Mouse (Mus musculus): ENCODE measurements around the gene Tmem50a. TPM values are rescaled to one million over a fixed set of nuclear protein-coding genes. Genes with fewer than 3 reads are reported as not detected.

The Tmem50a gene
- polyA plus RNA-seq, 1 experiment from 2014 or later: 152 TPM

GRCm38 (mm10) chr4:134871950-134872349 lies 42.9 kb downstream of the Tmem50a start:
- no peak overlapping the region for H3K9ac ChIP-seq (ENCODE audit: low read length)
- no peak overlapping the region for H3K4me3 ChIP-seq (ENCODE audit: low read depth, low read length)
- no peaks in the 10 kb centered on the region for H3K9me3 ChIP-seq (ENCODE audit: control insufficient read depth, low read length)
- WGBS: 32% methylated on average over 2 of the region's 2 CpGs
- H3K27me3 ChIP-seq (replicated peaks; ENCODE audit: control insufficient read depth, insufficient read depth, low read length): peaks cover 17% of the 10 kb centered on the region
- H3K36me3 ChIP-seq (ENCODE audit: control insufficient read depth, insufficient read depth, low read length): no peaks in the 10 kb centered on the region
- H3K4me1 ChIP-seq (replicated peaks; ENCODE audit: control insufficient read depth, insufficient read depth, low read length): peaks cover 8% of the 10 kb centered on the region; the same call in 1 of the 2 replicates
- ATAC-seq (replicated peaks; ENCODE audit: low FRiP score, low TSS enrichment, low read depth): no peak
- H3K4me2 ChIP-seq (ENCODE audit: low read length): no peak overlapping the region
- DNase-seq (ENCODE audit: low spot score): no peak
- no peak overlapping the region for H3K27ac ChIP-seq (ENCODE audit: low read depth)

GRCm38 (mm10) chr4:134871477-134871876 lies 43.3 kb downstream of the Tmem50a start:
- ATAC-seq (replicated peaks; ENCODE audit: low FRiP score, low TSS enrichment, low read depth) (no peak), DNase-seq (ENCODE audit: low spot score) (no peak)
- H3K4me3 ChIP-seq (ENCODE audit: low read depth, low read length): no peak overlapping the region
- no peaks in the 10 kb centered on the region for H3K36me3 ChIP-seq (ENCODE audit: control insufficient read depth, insufficient read depth, low read length)
- no peak overlapping the region for H3K27ac ChIP-seq (ENCODE audit: low read depth)
- 21% methylated on average over 4 of the region's 4 CpGs for WGBS
- H3K4me1 ChIP-seq (replicated peaks; ENCODE audit: control insufficient read depth, insufficient read depth, low read length): peaks cover 8% of the 10 kb centered on the region; the same call in 1 of the 2 replicates
- no peaks in the 10 kb centered on the region for H3K9me3 ChIP-seq (ENCODE audit: control insufficient read depth, low read length)
- H3K27me3 ChIP-seq (replicated peaks; ENCODE audit: control insufficient read depth, insufficient read depth, low read length): peaks cover 17% of the 10 kb centered on the region
- no peak overlapping the region for H3K9ac ChIP-seq (ENCODE audit: low read length)
- no peak overlapping the region for H3K4me2 ChIP-seq (ENCODE audit: low read length)

GRCm38 (mm10) chr4:134869815-134870375 lies 44.9 kb downstream of the Tmem50a start:
- peak overlapping the region; percentile 34 for H3K4me2 ChIP-seq (ENCODE audit: low read length)
- no peak overlapping the region for H3K4me3 ChIP-seq (ENCODE audit: low read depth, low read length)
- DNase-seq (ENCODE audit: low spot score): no peak
- no peak for ATAC-seq (replicated peaks; ENCODE audit: low FRiP score, low TSS enrichment, low read depth)
- no peak overlapping the region for H3K27ac ChIP-seq (ENCODE audit: low read depth)
- WGBS: 47% methylated on average over 7 of the region's 7 CpGs
- no peaks in the 10 kb centered on the region for H3K9me3 ChIP-seq (ENCODE audit: control insufficient read depth, low read length)
- peaks cover 17% of the 10 kb centered on the region for H3K27me3 ChIP-seq (replicated peaks; ENCODE audit: control insufficient read depth, insufficient read depth, low read length)
- no peaks in the 10 kb centered on the region for H3K36me3 ChIP-seq (ENCODE audit: control insufficient read depth, insufficient read depth, low read length)
- H3K4me1 ChIP-seq (replicated peaks; ENCODE audit: control insufficient read depth, insufficient read depth, low read length): peaks cover 8% of the 10 kb centered on the region; the same call in 1 of the 2 replicates
- no peak overlapping the region; the same call in 1 of the 2 replicates for H3K9ac ChIP-seq (ENCODE audit: low read length)

- DNase-seq (ENCODE audit: low spot score) (no peak), ATAC-seq (replicated peaks; ENCODE audit: low FRiP score, low TSS enrichment, low read depth) (no peak)
- 10% methylated on average over 16 of the region's 16 CpGs for WGBS
- Histone ChIP-seq H3K27ac (ENCODE audit: low read depth) (no peak overlapping the region), H3K4me2 (ENCODE audit: low read length) (peak overlapping the region; percentile 34), H3K9ac (ENCODE audit: low read length) (no peak overlapping the region), H3K9me3 (ENCODE audit: control insufficient read depth, low read length) (no peaks in the 10 kb centered on the region), H3K27me3 (replicated peaks; ENCODE audit: control insufficient read depth, insufficient read depth, low read length) (peaks cover 17% of the 10 kb centered on the region), H3K4me1 (replicated peaks; ENCODE audit: control insufficient read depth, insufficient read depth, low read length) (peaks cover 8% of the 10 kb centered on the region; the same call in 1 of the 2 replicates), H3K4me3 (ENCODE audit: low read depth, low read length) (no peak overlapping the region), H3K36me3 (ENCODE audit: control insufficient read depth, insufficient read depth, low read length) (no peaks in the 10 kb centered on the region)
Measured at GRCm38 (mm10) chr4:134869068-134869730, 45.6 kb downstream of the Tmem50a start.

- 31% methylated on average over 8 of the region's 9 CpGs for WGBS
- Histone ChIP-seq H3K36me3 (ENCODE audit: control insufficient read depth, insufficient read depth, low read length) (no peaks in the 10 kb centered on the region), H3K27ac (ENCODE audit: low read depth) (no peak overlapping the region), H3K27me3 (replicated peaks; ENCODE audit: control insufficient read depth, insufficient read depth, low read length) (peaks cover 17% of the 10 kb centered on the region), H3K9me3 (ENCODE audit: control insufficient read depth, low read length) (no peaks in the 10 kb centered on the region), H3K4me3 (ENCODE audit: low read depth, low read length) (no peak overlapping the region), H3K9ac (ENCODE audit: low read length) (no peak overlapping the region), H3K4me2 (ENCODE audit: low read length) (no peak overlapping the region), H3K4me1 (replicated peaks; ENCODE audit: control insufficient read depth, insufficient read depth, low read length) (peaks cover 8% of the 10 kb centered on the region; the same call in 1 of the 2 replicates)
- ATAC-seq (replicated peaks; ENCODE audit: low FRiP score, low TSS enrichment, low read depth): no peak
- no peak for DNase-seq (ENCODE audit: low spot score)
Measured at GRCm38 (mm10) chr4:134868490-134868889, 46.3 kb downstream of the Tmem50a start.

GRCm38 (mm10) chr4:134868065-134868464 lies 46.8 kb downstream of the Tmem50a start:
- DNase-seq (ENCODE audit: low spot score) (no peak), ATAC-seq (replicated peaks; ENCODE audit: low FRiP score, low TSS enrichment, low read depth) (no peak)
- H3K4me3 ChIP-seq (ENCODE audit: low read depth, low read length): no peak overlapping the region
- no peak overlapping the region for H3K9ac ChIP-seq (ENCODE audit: low read length)
- no peaks in the 10 kb centered on the region for H3K9me3 ChIP-seq (ENCODE audit: control insufficient read depth, low read length)
- H3K36me3 ChIP-seq (ENCODE audit: control insufficient read depth, insufficient read depth, low read length): no peaks in the 10 kb centered on the region
- no peak overlapping the region for H3K4me2 ChIP-seq (ENCODE audit: low read length)
- H3K27ac ChIP-seq (ENCODE audit: low read depth): no peak overlapping the region
- peaks cover 8% of the 10 kb centered on the region; the same call in 1 of the 2 replicates for H3K4me1 ChIP-seq (replicated peaks; ENCODE audit: control insufficient read depth, insufficient read depth, low read length)
- 85% methylated on average over 10 of the region's 10 CpGs for WGBS
- peaks cover 17% of the 10 kb centered on the region for H3K27me3 ChIP-seq (replicated peaks; ENCODE audit: control insufficient read depth, insufficient read depth, low read length)

GRCm38 (mm10) chr4:134867661-134868060 lies 47.2 kb downstream of the Tmem50a start:
- H3K4me3 ChIP-seq (ENCODE audit: low read depth, low read length): no peak overlapping the region
- H3K9ac ChIP-seq (ENCODE audit: low read length): no peak overlapping the region
- DNase-seq (ENCODE audit: low spot score) (no peak), ATAC-seq (replicated peaks; ENCODE audit: low FRiP score, low TSS enrichment, low read depth) (no peak)
- H3K9me3 ChIP-seq (ENCODE audit: control insufficient read depth, low read length): no peaks in the 10 kb centered on the region
- H3K4me1 ChIP-seq (replicated peaks; ENCODE audit: control insufficient read depth, insufficient read depth, low read length): peaks cover 8% of the 10 kb centered on the region; the same call in 1 of the 2 replicates
- WGBS: 86% methylated on average over 8 of the region's 8 CpGs
- peaks cover 17% of the 10 kb centered on the region for H3K27me3 ChIP-seq (replicated peaks; ENCODE audit: control insufficient read depth, insufficient read depth, low read length)
- no peak overlapping the region for H3K4me2 ChIP-seq (ENCODE audit: low read length)
- no peaks in the 10 kb centered on the region for H3K36me3 ChIP-seq (ENCODE audit: control insufficient read depth, insufficient read depth, low read length)
- H3K27ac ChIP-seq (ENCODE audit: low read depth): no peak overlapping the region

GRCm38 (mm10) chr4:134867213-134867612 lies 47.6 kb downstream of the Tmem50a start:
- H3K4me1 ChIP-seq (replicated peaks; ENCODE audit: control insufficient read depth, insufficient read depth, low read length): peaks cover 8% of the 10 kb centered on the region; the same call in 1 of the 2 replicates
- H3K4me3 ChIP-seq (ENCODE audit: low read depth, low read length): no peak overlapping the region
- H3K27ac ChIP-seq (ENCODE audit: low read depth): no peak overlapping the region
- H3K36me3 ChIP-seq (ENCODE audit: control insufficient read depth, insufficient read depth, low read length): no peaks in the 10 kb centered on the region
- H3K4me2 ChIP-seq (ENCODE audit: low read length): no peak overlapping the region
- H3K27me3 ChIP-seq (replicated peaks; ENCODE audit: control insufficient read depth, insufficient read depth, low read length): peaks cover 17% of the 10 kb centered on the region
- H3K9me3 ChIP-seq (ENCODE audit: control insufficient read depth, low read length): no peaks in the 10 kb centered on the region
- no peak for ATAC-seq (replicated peaks; ENCODE audit: low FRiP score, low TSS enrichment, low read depth)
- no peak overlapping the region for H3K9ac ChIP-seq (ENCODE audit: low read length)
- no peak for DNase-seq (ENCODE audit: low spot score)
- 93% methylated on average over 8 of the region's 8 CpGs for WGBS

Measured in intestine, embryonic 14.5 days (tissue).